Mouse (Mus musculus) G1E-ER4 (cell line): Measurements from ENCODE around the gene Gon7. TPM values are rescaled to one million over a fixed set of nuclear protein-coding genes. Genes with fewer than 3 reads are reported as not detected.

Experiments
- GATA1 ChIP-seq: IDR thresholded peaks from one replicate; pipeline ENCODE4 v1.8.0; 2012; ENCODE audit warnings: low read length, inconsistent platforms
- polyA plus RNA-seq: library from polyadenylated mRNA; stranded (reverse); fragments of >175 nt; gene quantifications from 2 replicates; pipeline ENCODE4 v1.2.3, GENCODE M21; 2012

Gene Gon7
- polyA plus RNA-seq, 1 experiment = 15.7 TPM

DNA sequence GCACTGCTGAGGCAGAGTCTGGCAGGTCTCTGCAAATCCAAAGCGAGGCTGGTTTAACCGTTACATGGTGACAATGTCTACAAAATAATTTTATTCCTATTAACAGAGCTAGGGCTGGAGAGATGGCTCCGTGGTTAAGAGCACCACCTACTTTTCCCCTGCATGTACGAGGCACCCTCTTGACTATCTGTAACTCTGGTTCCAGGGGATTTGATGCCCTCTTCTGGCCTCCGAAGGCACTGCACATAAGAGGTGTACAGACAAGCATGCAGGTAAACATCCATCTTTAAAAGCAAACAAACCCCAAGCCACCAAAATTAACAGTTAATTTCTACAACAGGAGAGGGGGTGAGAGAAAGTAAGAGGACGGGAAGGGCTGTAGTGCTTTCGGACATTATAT lies 1.3 kb downstream of the Gon7 start:
- TF ChIP-seq GATA1 = no peak

DNA sequence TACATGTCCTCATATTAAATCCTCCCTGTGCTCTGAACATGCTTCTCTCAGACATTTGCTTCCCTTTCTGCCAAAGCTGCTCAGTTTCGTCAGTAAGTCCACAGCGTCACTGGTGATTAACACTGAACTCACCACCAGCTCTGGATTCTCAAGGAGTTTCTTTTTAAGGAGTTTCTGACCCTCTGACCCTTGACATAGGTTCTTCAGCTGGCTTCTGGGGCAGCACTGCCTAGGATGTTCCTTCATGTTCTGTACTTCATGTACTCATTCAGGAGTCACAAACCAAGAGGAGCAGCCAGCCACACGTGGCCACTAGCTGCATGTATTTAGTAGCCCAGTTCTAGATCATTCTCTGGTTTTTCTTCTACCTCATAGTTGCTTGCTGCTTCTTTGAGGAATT lies 9.3 kb downstream of the Gon7 start:
- no peak for TF ChIP-seq GATA1

DNA sequence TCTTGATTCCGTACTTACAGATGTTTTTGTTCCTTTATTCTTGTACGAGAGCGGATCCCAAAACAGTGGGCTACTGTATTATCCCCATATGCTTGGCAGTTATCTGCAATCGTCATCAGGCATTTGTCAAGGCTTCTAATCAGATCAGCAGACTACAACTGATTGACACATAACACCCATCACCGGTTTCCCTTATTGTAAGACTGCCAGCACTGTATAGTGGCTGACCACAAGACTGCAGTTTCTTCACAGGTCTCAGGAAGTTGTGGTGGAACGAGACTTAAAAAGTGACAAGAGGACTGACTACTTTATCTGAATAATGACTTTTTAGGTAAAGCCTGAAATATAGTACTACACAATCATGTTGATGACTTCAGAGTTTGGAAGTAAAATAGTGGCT lies 12.8 kb downstream of the Gon7 start:
- peak; percentile 59 for TF ChIP-seq GATA1

DNA sequence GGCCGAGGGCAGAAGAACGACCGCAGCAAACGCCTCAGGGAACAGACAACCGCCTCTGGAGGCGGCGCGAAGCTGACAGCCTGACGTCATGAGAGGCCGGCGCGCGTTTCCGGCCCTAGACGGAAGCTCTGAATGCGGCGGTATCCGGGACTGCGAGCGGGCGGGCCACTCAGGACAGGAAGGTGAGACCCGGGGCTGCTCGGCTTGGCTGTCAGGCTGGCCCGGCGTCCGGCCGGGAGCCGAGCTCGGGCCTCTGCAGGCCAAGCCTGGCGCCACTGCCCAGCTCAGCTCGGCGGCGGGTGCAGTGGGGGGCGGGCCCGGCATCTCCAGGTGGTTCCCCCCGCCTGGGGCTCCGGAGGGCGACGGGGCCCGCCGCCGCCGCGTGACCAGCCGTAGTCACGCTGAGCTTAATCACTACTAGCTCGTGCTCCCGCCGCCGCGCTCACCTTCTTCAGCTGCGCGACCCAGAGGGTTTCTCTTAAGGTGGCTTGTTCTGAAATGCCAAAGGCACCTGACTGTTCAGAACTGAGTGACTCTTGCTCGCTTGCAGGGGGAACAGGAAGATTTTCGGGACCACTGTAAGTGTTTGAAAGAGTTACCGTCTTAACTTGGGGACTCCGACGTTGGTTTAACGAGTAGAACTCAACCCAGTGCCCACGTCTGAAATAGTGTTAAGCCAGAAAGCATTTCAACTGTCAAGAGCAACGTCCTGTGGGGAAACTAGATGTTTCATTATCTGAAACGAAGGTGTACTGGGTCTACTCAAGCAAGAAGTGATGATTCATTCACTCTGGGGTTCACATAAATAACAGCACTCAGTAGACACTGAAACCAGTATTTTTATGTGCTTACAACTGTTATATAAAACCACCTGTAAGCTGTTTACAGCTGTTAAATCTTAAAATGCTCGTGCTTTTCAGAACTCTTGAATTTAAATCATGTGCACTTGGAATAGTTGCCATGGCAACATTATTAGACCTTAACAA lies 13.7 kb downstream of the Gon7 start, which contains the start of the genes Moap1 and Tmem251:
Gene Moap1, minus strand, starts transcription at position 73 of the 986 bp plus-strand sequence.
Gene Tmem251, plus strand, starts transcription at position 174 of the 986 bp plus-strand sequence.
- no peak for TF ChIP-seq GATA1

DNA sequence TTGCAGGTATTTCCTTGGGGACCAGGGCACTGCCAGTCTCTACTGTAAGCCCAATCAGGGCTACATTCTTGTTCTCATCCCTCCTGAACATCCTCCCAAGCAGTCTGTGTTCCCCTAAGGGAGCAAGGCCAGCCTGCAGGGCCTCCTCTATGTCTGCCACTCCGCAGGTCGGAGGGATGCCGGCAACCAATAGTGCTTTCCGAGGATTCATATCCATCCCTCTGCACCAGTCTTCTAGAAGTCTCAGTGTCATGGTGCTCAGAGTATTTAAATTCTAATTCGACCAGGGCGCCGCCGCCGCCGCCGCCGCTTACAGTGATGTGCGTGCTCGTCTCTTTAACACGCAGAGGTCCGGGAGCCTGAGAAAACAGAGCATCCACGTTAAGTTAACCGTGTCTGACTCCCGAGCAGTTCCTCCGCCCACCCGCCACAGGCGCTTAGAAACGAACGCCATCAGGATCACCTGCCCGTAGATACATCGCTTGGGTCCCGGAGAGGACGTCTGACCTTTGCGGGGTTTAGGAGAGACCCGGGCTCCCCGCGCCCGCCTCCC lies 14.5 kb downstream of the Gon7 start:
- no peak for TF ChIP-seq GATA1

DNA sequence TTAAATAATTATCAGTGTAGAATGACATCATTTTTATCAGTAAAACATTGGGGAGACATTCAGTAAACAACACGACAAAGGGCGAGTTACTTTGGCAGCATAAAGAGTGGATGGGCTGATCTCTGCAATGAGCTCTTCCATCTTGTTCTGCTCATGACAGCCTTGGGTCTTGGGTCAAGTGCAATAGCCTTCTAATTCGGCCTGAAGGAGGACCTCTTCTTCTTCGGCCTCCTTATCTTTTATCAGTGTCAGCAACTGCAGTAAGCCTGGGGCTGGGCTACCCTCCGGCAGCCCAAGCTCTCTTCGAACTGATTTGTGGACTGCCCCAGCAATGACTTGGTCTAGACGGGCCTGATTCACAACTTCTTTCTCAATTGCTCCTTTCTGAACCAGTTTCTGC lies 15.5 kb downstream of the Gon7 start:
- no peak for TF ChIP-seq GATA1

DNA sequence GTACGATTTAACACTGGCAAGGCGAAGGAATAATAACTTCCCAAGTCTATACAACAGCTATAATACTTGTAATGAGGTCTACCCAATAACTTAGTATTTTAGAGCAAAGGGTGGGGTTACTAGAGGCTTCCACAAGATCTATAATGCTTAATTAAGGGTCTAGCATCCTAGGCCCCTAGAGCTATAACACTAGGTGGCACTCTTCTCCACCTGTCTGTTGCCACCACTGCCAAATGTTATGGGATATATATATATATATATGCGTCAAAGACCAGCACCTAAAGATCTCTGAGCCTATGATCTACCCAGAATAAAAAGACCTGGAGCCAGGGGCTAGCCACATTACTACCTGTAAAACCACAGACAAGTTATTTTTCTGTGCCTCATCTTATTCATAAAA lies 17.3 kb downstream of the Gon7 start:
- no peak for TF ChIP-seq GATA1

DNA sequence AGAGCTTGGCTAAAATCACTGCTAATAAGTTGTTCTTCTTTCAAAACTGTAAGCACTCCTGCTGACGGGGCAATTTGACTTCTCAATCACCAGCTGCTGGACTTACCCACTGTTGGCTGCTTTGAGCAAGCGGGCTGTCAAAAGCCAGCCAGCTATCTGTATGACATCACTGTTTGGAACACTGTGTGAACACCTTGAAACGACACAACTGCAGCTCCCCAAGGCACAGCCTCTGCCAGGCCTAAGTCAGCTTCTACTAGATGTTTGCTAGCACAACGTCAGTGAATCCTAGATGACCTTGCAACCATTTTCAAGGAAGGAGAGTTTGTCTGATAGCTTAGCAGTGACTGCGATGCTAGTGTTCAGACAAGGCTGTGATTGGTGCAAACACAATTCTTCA lies 18.5 kb downstream of the Gon7 start:
- no peak for TF ChIP-seq GATA1

DNA sequence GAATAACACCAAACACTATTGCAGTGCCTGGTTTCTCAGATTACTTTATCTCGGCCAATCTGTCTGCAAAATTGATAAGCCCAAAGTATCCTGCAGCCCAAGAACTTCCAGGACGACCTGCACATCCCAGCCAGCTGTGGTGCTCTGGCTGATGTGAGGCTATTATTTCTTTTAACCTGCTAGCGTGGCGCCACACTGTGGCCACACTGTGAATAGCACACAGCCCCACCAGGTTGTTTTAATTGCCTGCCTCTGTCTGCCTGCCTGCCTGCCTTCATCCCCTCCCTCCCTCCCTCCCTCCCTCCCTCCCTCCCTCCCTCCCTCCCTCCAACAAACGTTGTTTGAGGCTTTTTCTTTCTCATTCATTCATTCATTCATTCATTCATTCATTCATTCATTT lies 24.2 kb downstream of the Gon7 start:
- TF ChIP-seq GATA1 = no peak

DNA sequence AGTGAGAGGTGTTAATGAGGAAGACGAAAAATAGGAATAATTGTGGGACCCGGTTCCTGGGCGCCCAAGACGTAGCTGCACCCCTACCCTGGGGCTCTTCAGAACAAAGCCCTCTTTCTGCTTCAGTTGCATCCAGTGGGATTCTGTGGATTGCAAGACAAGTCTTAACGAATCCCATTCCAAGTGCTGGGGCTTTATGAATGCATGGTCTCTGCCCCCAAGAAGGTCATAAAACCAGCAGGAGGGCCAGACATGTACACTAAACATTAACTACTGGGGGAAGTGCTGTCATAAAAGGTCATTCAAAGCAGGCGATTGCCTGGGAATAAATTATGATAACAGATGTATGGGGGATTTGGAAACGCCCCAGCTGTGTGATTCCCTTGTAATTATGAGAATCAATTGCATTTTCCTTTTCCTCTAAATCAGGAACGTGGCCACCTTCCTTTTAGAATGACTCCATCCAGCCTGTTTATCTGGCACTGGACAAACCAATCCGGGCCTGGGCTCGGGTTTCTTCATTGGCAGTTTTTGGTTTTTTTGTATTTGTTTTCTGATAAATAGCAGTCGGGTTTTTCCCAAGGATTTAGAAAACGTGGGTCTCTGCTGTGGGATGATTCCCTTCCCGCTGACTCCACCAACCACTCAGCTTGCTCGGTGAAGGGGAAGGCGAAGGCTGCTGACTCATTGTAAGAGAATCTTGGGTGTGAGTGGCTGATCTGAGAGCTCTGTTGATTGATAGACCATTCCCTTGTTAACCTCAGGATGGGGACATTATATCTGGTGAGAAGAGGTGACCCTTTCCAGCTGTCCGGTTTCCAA lies 26.6 kb downstream of the Gon7 start:
- TF ChIP-seq GATA1 = no peak

DNA sequence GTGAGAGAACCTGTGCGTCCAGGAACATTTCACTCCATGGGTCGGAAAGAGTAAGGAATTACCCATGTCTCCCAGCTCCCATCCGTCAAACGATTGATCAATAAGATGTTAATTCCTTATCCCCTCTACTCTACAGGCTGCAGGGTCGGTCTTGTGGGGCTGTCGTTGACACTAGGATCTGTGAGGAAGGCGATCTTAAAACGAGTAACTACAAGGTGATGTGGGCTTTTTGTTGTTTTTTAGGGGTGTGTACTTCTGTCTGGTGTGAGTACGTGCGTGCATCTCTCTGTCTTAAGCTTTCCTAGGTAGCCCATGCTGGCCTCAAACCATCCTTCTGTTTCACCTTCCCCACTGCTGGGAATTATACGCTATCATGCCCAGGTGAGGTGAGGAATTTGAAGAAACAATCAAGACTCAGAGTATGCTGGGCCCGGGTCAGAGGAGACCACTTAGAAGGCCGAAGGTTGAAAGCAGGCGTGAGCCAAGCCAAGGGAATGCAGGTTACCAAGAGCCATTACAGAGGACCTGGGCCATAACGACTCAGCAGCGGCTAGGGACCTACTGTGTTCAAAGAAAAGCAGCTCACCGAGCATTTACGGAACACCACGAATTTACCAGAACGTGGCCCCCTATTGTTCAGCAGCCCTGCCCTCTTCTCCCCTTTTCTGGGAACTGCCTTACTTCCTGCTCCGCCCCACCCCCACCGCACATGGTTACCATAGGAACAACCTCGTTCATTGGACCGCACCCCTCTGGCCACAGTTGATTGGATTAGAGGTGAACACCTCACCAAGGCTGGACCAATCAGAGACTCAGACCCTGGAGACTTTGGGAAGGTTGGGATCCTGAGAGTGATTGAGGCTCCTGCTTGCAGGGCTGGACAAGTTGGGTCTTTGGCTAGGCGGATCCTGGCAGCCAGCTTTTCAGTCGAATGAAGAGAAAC lies 27.5 kb downstream of the Gon7 start:
- TF ChIP-seq GATA1 = no peak

DNA sequence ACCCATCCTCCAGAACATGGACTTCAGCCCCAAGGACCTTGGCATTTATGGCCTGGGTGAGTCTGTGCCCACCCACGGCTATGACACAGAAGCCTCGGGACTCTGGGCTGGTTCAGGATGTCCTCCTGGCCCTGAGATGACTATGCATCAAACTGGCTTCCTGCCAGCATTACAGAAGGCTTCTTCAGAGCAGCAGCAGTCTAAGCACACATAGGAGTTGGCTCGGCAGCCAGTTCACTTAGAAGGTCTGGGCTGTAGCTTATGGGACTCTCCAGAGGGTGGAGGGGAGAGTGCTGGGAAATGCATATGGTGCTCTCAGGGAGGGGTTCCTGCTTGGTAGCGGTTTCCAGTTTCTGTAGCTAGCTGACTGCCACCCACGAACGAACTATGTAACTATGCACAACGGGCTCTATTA lies 31.8 kb downstream of the Gon7 start:
- no peak for TF ChIP-seq GATA1

DNA sequence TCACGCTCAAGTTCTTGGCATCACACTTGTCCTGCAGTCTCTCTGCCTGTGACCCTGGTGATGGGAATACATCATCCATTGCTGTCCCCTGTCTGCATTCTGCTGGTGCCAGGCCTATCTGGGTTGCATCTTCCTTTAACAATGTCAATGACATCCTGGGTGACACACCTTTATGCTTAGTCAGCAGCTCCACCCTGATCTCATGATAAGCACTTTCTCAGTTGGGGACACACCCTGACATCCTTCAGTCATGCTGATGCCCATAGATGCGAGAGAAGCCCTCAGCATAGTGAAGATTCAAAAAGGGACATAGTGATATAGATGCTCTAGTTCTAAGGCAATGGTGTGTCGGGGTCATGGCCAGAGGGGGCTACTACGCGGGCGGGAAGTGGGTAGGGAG lies 32.5 kb downstream of the Gon7 start:
- no peak for TF ChIP-seq GATA1

DNA sequence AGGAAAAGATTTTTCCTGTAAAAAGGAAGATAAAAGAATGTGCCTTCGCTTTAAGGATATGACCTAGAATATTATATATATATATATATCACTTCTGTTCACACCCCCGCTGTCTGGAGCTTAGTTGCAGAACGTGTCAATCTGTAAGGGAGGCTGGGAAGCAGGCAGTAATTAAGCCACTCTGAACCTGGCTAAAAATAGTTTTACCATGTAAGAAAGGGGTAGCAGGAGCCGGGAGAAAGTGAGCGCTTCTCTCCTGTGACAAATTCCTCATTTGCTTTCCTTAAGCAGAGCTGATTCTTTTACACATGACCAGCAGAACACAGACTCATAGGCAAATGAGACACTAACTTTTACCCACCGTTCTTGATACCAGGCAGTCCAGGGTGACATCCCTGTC lies 33.7 kb downstream of the Gon7 start:
- no peak for TF ChIP-seq GATA1

DNA sequence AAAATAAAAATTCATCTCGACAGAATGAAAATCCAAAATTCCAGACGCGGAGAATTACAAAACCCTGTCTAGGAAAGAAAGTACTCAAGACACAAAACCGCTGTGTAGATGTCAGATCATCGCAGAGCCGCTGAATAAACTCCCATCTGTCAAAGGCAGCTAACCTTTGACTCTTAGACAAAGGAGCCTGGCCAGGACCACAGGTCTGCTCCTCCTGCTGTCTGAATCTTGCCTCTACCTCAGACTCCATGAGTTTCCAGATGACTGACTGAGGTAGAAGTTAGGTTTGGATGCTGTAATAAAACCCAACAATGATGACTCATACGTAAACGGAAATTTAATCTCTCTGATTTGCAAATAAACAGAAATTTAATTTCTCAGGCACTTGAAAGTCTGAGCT lies 34.6 kb downstream of the Gon7 start:
- TF ChIP-seq GATA1 = no peak
